Mouse (Mus musculus) MEL (cell line): ENCODE measurements around the gene Adamtsl1. TPM values are rescaled to one million over a fixed set of nuclear protein-coding genes. Genes with fewer than 3 reads are reported as not detected.

Source experiments
- DNase-seq: peaks from one replicate; pipeline ENCODE4 v3.0.0; 2011; ENCODE audit warnings: low read depth, low spot score
- H3K27ac ChIP-seq: 2 replicates; pipeline ENCODE4 v1.5.1; 2012; ENCODE audit warnings: low read depth, mild to moderate bottlenecking, control low read depth, low read length, moderate library complexity; ENCODE audit not compliant: control insufficient read depth
- H3K27me3 ChIP-seq, 2 experiments: fragments of 150-350 bp in 1 of 2; sonication (generic) in 1 of 2; 2 replicates each; pipeline ENCODE4 v1.6.1; 2012; ENCODE audit warnings: low read length in 2 of 2, mild to moderate bottlenecking in 2 of 2, improper control_type of control experiment in 1 of 2, moderate library complexity in 1 of 2; ENCODE audit not compliant: insufficient read depth in 2 of 2, control insufficient read depth in 1 of 2
- H3K36me3 ChIP-seq, 2 experiments: 2 replicates each; pipeline ENCODE4 v1.6.1; 2012 to 2014; ENCODE audit warnings: low read length in 2 of 2, improper control_type of control experiment in 1 of 2, inconsistent platforms in 1 of 2, mild to moderate bottlenecking in 1 of 2; ENCODE audit not compliant: insufficient read depth in 2 of 2, control insufficient read depth in 1 of 2
- H3K4me1 ChIP-seq, 2 experiments: fragments of 150-350 bp in 1 of 2; sonication (generic) in 1 of 2; 2 replicates each; pipeline ENCODE4 v1.6.1; 2012; ENCODE audit warnings: low read length in 2 of 2, improper control_type of control experiment in 1 of 2, mild to moderate bottlenecking in 1 of 2; ENCODE audit not compliant: insufficient read depth in 2 of 2, control insufficient read depth in 1 of 2
- H3K4me3 ChIP-seq, 2 experiments: fragments of 150-350 bp in 1 of 2; sonication (generic) in 1 of 2; 2 replicates each; pipeline ENCODE4 v1.5.1; 2012; ENCODE audit warnings: low read depth in 2 of 2, low read length in 2 of 2, mild to moderate bottlenecking in 2 of 2, moderate library complexity in 2 of 2, control low read depth in 1 of 2, improper control_type of control experiment in 1 of 2; ENCODE audit not compliant: control insufficient read depth in 1 of 2, insufficient read depth in 1 of 2
- H3K79me2 ChIP-seq: 2 replicates; pipeline ENCODE4 v1.6.1; 2012; ENCODE audit warnings: mild to moderate bottlenecking, low read length, moderate library complexity; ENCODE audit not compliant: control insufficient read depth, poor library complexity, insufficient read depth
- H3K9ac ChIP-seq: 2 replicates; pipeline ENCODE4 v1.6.1; 2012; ENCODE audit warnings: low read depth, mild to moderate bottlenecking, control low read depth, low read length, moderate library complexity; ENCODE audit not compliant: control insufficient read depth, poor library complexity, severe bottlenecking
- H3K9me3 ChIP-seq: fragments of 150-350 bp; sonication (generic); replicated peaks from 2 replicates; pipeline ENCODE4 v1.6.1; 2012; ENCODE audit warnings: mild to moderate bottlenecking, low read length, improper control_type of control experiment, moderate library complexity; ENCODE audit not compliant: insufficient read depth
- BHLHE40 ChIP-seq: IDR thresholded peaks from 2 replicates; pipeline ENCODE4 v1.6.1; 2012; ENCODE audit warnings: low read depth, mild to moderate bottlenecking, inconsistent platforms, low read length, improper control_type of control experiment, borderline replicate concordance
- CHD2 ChIP-seq: IDR thresholded peaks from 2 replicates; pipeline ENCODE4 v1.6.1; 2011; ENCODE audit warnings: low read length, improper control_type of control experiment
- CTCF ChIP-seq, 3 experiments: IDR thresholded peaks in 2 of 3; conservative IDR thresholded peaks in 1 of 3; 2 replicates each; pipeline ENCODE4 v1.5.1; 2011 to 2012; ENCODE audit warnings: low read length in 3 of 3, low read depth in 2 of 3, mild to moderate bottlenecking in 2 of 3, improper control_type of control experiment in 1 of 3, inconsistent platforms in 1 of 3, mixed read lengths in 1 of 3, moderate library complexity in 1 of 3; ENCODE audit not compliant: control insufficient read depth in 1 of 3, insufficient read depth in 1 of 3, poor library complexity in 1 of 3, severe bottlenecking in 1 of 3
- ELF1 ChIP-seq: IDR thresholded peaks from 2 replicates; pipeline ENCODE4 v1.6.1; 2014; ENCODE audit warnings: low read depth, mild to moderate bottlenecking, inconsistent platforms, low read length, improper control_type of control experiment, moderate library complexity
- ETS1 ChIP-seq: IDR thresholded peaks from 2 replicates; pipeline ENCODE4 v1.6.1; 2012; ENCODE audit warnings: low read depth, mild to moderate bottlenecking, inconsistent platforms, low read length, improper control_type of control experiment, moderate library complexity
- GABPA ChIP-seq: IDR thresholded peaks from 2 replicates; pipeline ENCODE4 v1.6.1; 2012; ENCODE audit warnings: low read depth, mild to moderate bottlenecking, inconsistent platforms, low read length, improper control_type of control experiment, moderate library complexity
- GATA1 ChIP-seq: IDR thresholded peaks from 2 replicates; pipeline ENCODE4 v1.6.1; 2011; ENCODE audit warnings: low read depth, low read length, improper control_type of control experiment
- HCFC1 ChIP-seq: IDR thresholded peaks from 2 replicates; pipeline ENCODE4 v1.6.1; 2012; ENCODE audit warnings: low read depth, mild to moderate bottlenecking, inconsistent platforms, low read length, improper control_type of control experiment, moderate library complexity
- JUND ChIP-seq: IDR thresholded peaks from 2 replicates; pipeline ENCODE4 v1.6.1; 2011; ENCODE audit warnings: low read depth, mild to moderate bottlenecking, improper control_type of control experiment, low read length
- MAFK ChIP-seq: IDR thresholded peaks from 2 replicates; pipeline ENCODE4 v1.6.1; 2011; ENCODE audit warnings: low read depth, mild to moderate bottlenecking, low read length, improper control_type of control experiment, borderline replicate concordance
- MAZ ChIP-seq: IDR thresholded peaks from 2 replicates; pipeline ENCODE4 v1.6.1; 2012; ENCODE audit warnings: low read depth, mild to moderate bottlenecking, inconsistent platforms, low read length, improper control_type of control experiment
- MEF2A ChIP-seq: IDR thresholded peaks from 2 replicates; pipeline ENCODE4 v1.6.1; 2014; ENCODE audit warnings: low read depth, mild to moderate bottlenecking, inconsistent platforms, low read length, improper control_type of control experiment; ENCODE audit not compliant: poor library complexity, insufficient replicate concordance, severe bottlenecking; ENCODE audit errors: extremely low read depth
- MYB ChIP-seq: IDR thresholded peaks from 2 replicates; pipeline ENCODE4 v1.6.1; 2011; ENCODE audit warnings: mild to moderate bottlenecking, low read depth, low read length, improper control_type of control experiment
- NELFE ChIP-seq: IDR thresholded peaks from 2 replicates; pipeline ENCODE4 v1.6.1; 2011; ENCODE audit warnings: low read depth, low read length, improper control_type of control experiment
- POLR2A ChIP-seq, 2 experiments: IDR thresholded peaks; 2 replicates each; pipeline ENCODE4 v1.6.1; 2011 to 2012; ENCODE audit warnings: low read length in 2 of 2, mild to moderate bottlenecking in 2 of 2, control low read depth in 1 of 2, improper control_type of control experiment in 1 of 2, low read depth in 1 of 2, moderate library complexity in 1 of 2; ENCODE audit not compliant: control insufficient read depth in 1 of 2, insufficient read depth in 1 of 2, poor library complexity in 1 of 2
- POLR2AphosphoS2 ChIP-seq: IDR thresholded peaks from 2 replicates; pipeline ENCODE4 v1.6.1; 2011; ENCODE audit warnings: low read length, improper control_type of control experiment
- POLR2AphosphoS5 ChIP-seq: IDR thresholded peaks from 2 replicates; pipeline ENCODE4 v1.6.1; 2012; ENCODE audit warnings: low read depth, borderline replicate concordance, mild to moderate bottlenecking, inconsistent platforms, low read length, moderate library complexity, mixed read lengths
- RAD21 ChIP-seq: IDR thresholded peaks from 2 replicates; pipeline ENCODE4 v1.6.1; 2011; ENCODE audit warnings: mild to moderate bottlenecking, low read depth, low read length, improper control_type of control experiment
- SIN3A ChIP-seq: IDR thresholded peaks from 2 replicates; pipeline ENCODE4 v1.6.1; 2012; ENCODE audit warnings: low read length, improper control_type of control experiment, inconsistent platforms
- SMC3 ChIP-seq: IDR thresholded peaks from 2 replicates; pipeline ENCODE4 v1.6.1; 2011; ENCODE audit warnings: low read depth, low read length, improper control_type of control experiment
- TAL1 ChIP-seq: IDR thresholded peaks from 2 replicates; pipeline ENCODE4 v1.6.1; 2012; ENCODE audit warnings: mild to moderate bottlenecking, inconsistent platforms, low read length, moderate library complexity, mixed read lengths
- UBTF ChIP-seq: IDR thresholded peaks from 2 replicates; pipeline ENCODE4 v1.6.1; 2012; ENCODE audit warnings: low read depth, mild to moderate bottlenecking, inconsistent platforms, low read length, improper control_type of control experiment, moderate library complexity, borderline replicate concordance; ENCODE audit not compliant: insufficient read depth
- USF1 ChIP-seq: IDR thresholded peaks from 2 replicates; pipeline ENCODE4 v1.6.1; 2014; ENCODE audit warnings: low read depth, mild to moderate bottlenecking, inconsistent platforms, low read length, improper control_type of control experiment, moderate library complexity
- USF2 ChIP-seq, 2 experiments: IDR thresholded peaks; 2 replicates each; pipeline ENCODE4 v1.6.1; 2011 to 2012; ENCODE audit warnings: improper control_type of control experiment in 2 of 2, low read length in 2 of 2, borderline replicate concordance in 1 of 2, inconsistent platforms in 1 of 2, low read depth in 1 of 2, mild to moderate bottlenecking in 1 of 2; ENCODE audit not compliant: insufficient read depth in 1 of 2
- ZC3H11A ChIP-seq: IDR thresholded peaks from 2 replicates; pipeline ENCODE4 v1.6.1; 2012; ENCODE audit warnings: low read depth, mild to moderate bottlenecking, inconsistent platforms, low read length, improper control_type of control experiment
- ZKSCAN1 ChIP-seq: IDR thresholded peaks from 2 replicates; pipeline ENCODE4 v1.6.1; 2012; ENCODE audit warnings: low read depth, mild to moderate bottlenecking, inconsistent platforms, low read length, improper control_type of control experiment, moderate library complexity
- ZMIZ1 ChIP-seq: IDR thresholded peaks from 2 replicates; pipeline ENCODE4 v1.6.1; 2012; ENCODE audit warnings: low read depth, mild to moderate bottlenecking, inconsistent platforms, low read length, improper control_type of control experiment, moderate library complexity
- polyA plus RNA-seq, 2 experiments: library from polyadenylated mRNA; stranded (reverse) in 1 of 2; unstranded in 1 of 2; fragments of >175 nt in 1 of 2; fragments of >200 nt in 1 of 2; gene quantifications; 2 replicates each; pipeline versions ENCODE4 v1.2.1 to v1.2.4; 2012; ENCODE audit warnings: low replicate concordance in 2 of 2, low read depth in 1 of 2; ENCODE audit not compliant: insufficient read length in 2 of 2, insufficient read depth in 1 of 2, missing spikeins in 1 of 2
- total RNA-seq: library from RNA; depleted of rRNA; stranded (reverse); fragments of 300-350 nt; gene quantifications from 2 replicates; pipeline ENCODE4 v1.2.3, GENCODE M21; 2012

Gene Adamtsl1
- total and polyA plus RNA-seq, 3 experiments, result not detected

DNA sequence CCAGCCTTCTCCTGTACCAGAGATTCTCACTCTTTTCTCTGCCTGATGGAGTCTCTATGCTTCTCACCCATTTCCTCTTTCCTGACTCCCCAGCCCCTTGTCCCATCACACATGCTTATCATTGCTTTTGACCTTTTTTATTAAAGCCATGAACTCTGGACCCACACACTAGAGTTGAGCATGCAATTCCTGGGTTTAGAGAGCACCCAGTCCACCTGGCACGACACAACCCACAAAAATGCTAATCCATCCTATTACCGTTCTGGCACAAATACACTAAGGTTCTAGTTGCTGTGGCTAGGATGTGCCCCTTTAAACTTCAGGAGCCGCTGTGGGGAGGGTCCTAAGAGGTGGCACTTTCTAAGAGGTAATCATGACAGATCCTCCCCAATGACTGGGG, 921.7 kb downstream of the Adamtsl1 start:
- Histone ChIP-seq H3K4me3 (no peak overlapping the region), H3K27me3 (no peaks in the 10 kb centered on the region), H3K36me3 (no peaks in the 10 kb centered on the region), H3K4me1 (no peaks in the 10 kb centered on the region), H3K9ac (no peak overlapping the region), H3K27ac (no peak overlapping the region), H3K9me3 (no peaks in the 10 kb centered on the region), H3K79me2 (no peaks in the 10 kb centered on the region)
- no peak for TF ChIP-seq ZMIZ1
- no peak for TF ChIP-seq ELF1
- TF ChIP-seq USF2 (IDR thresholded peaks at IDR 0.05; ENCODE audit: borderline replicate concordance in 1 of 2, insufficient read depth in 1 of 2, low read depth in 1 of 2, low read length in 2 of 2), result no peak
- no peak for TF ChIP-seq SIN3A
- no peak for TF ChIP-seq MEF2A
- no peak for TF ChIP-seq POLR2A (IDR thresholded peaks at IDR 0.05; ENCODE audit: control insufficient read depth in 1 of 2, insufficient read depth in 1 of 2, low read depth in 1 of 2, low read length in 2 of 2, poor library complexity in 1 of 2)
- TF ChIP-seq RAD21, result no peak
- TF ChIP-seq SMC3, result no peak
- TF ChIP-seq POLR2AphosphoS5, result no peak
- TF ChIP-seq MAFK, result no peak
- TF ChIP-seq TAL1, result no peak
- TF ChIP-seq MAZ, result no peak
- TF ChIP-seq CTCF (IDR thresholded peaks at IDR 0.05 in 2 of 3, conservative IDR thresholded peaks at IDR 0.05 in 1 of 3; ENCODE audit: control insufficient read depth in 1 of 3, insufficient read depth in 1 of 3, low read depth in 2 of 3, low read length in 3 of 3, poor library complexity in 1 of 3, severe bottlenecking in 1 of 3), result no peak
- TF ChIP-seq GATA1, result no peak
- TF ChIP-seq MYB, result no peak
- TF ChIP-seq USF1, result no peak
- no peak for DNase-seq

DNA sequence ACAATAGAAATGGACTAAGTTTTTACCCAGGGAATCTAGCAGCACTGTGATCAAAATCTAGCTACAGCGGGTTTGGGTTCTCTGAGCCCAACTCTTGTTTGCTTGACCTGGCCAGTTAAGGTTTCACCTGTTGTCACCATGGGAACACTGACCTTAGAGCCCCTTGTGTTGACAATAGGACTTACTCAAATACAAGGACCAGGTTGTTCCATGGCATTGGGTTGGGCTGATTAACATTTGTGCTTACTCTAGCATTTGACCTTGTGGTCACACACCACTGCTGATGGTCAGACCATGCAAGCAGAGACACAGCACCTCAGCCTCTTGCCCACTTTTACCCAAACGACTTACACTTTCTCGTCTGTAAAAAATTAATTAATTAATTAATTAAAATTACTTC, 922.4 kb downstream of the Adamtsl1 start:
- TF ChIP-seq SIN3A (no peak), HCFC1 (no peak), UBTF (no peak), ELF1 (no peak), ZC3H11A (no peak), ETS1 (no peak), CTCF (IDR thresholded peaks at IDR 0.05 in 2 of 3, conservative IDR thresholded peaks at IDR 0.05 in 1 of 3; ENCODE audit: control insufficient read depth in 1 of 3, insufficient read depth in 1 of 3, low read depth in 2 of 3, low read length in 3 of 3, poor library complexity in 1 of 3, severe bottlenecking in 1 of 3) (no peak), CHD2 (no peak), JUND (no peak), ZKSCAN1 (no peak), BHLHE40 (no peak), POLR2AphosphoS2 (no peak), GATA1 (no peak), NELFE (no peak), ZMIZ1 (no peak), GABPA (no peak), MYB (no peak), POLR2A (IDR thresholded peaks at IDR 0.05; ENCODE audit: control insufficient read depth in 1 of 2, insufficient read depth in 1 of 2, low read depth in 1 of 2, low read length in 2 of 2, poor library complexity in 1 of 2) (no peak)
- H3K27me3 ChIP-seq, result no peaks in the 10 kb centered on the region
- H3K79me2 ChIP-seq, result no peaks in the 10 kb centered on the region
- DNase-seq, result no peak
- no peak overlapping the region for H3K9ac ChIP-seq
- no peaks in the 10 kb centered on the region for H3K9me3 ChIP-seq
- no peak overlapping the region for H3K27ac ChIP-seq
- H3K4me1 ChIP-seq, result no peaks in the 10 kb centered on the region
- no peak overlapping the region for H3K4me3 ChIP-seq
- H3K36me3 ChIP-seq, result no peaks in the 10 kb centered on the region
